Mouse (Mus musculus): Measurements from ENCODE around the gene Magi2. TPM values are rescaled to one million over a fixed set of nuclear protein-coding genes. Genes with fewer than 3 reads are reported as not detected.

Magi2 gene
- polyA plus RNA-seq, 1 experiment = 0.18 TPM

- H3K79me3 ChIP-seq (ENCODE audit: low read depth) = no peaks in the 10 kb centered on the region
- no peaks in the 10 kb centered on the region for H3K36me3 ChIP-seq (ENCODE audit: control insufficient read depth, insufficient read depth)
- no peak for TF ChIP-seq CEBPB (IDR thresholded peaks at IDR 0.05; ENCODE audit: low read depth)
- TF ChIP-seq USF1 (IDR thresholded peaks at IDR 0.05; ENCODE audit: low read depth) = no peak
- TF ChIP-seq MAX (IDR thresholded peaks at IDR 0.05) = no peak
- no peak for TF ChIP-seq CTCF (IDR thresholded peaks at IDR 0.05; ENCODE audit: control insufficient read depth, insufficient read depth, insufficient read length)
- no peak for TF ChIP-seq MYOD1 (IDR thresholded peaks at IDR 0.05; ENCODE audit: control insufficient read depth, insufficient read length, low read depth)
- no peak for TF ChIP-seq FOSL1 (IDR thresholded peaks at IDR 0.05; ENCODE audit: insufficient read depth, low read length, poor library complexity, severe bottlenecking)
- no peak for TF ChIP-seq MYOG (IDR thresholded peaks at IDR 0.05; ENCODE audit: control insufficient read depth, extremely low read depth, insufficient read length)
- H3K79me2 ChIP-seq (ENCODE audit: control insufficient read depth, insufficient read depth) = no peaks in the 10 kb centered on the region
- H3K27me3 ChIP-seq (ENCODE audit: control insufficient read depth, insufficient read depth, insufficient read length) = no peaks in the 10 kb centered on the region
- no peak overlapping the region for H3ac ChIP-seq (ENCODE audit: control insufficient read depth, insufficient read length, low read depth)
- H3K4me3 ChIP-seq (ENCODE audit: insufficient read depth, poor library complexity, severe bottlenecking) = no peak overlapping the region
These were observed 1527.1 kb downstream of the Magi2 start for GRCm38 (mm10) chr5:20753963-20754362.

Measured in C2C12 (cell line).